Comparison of ENCODE assay signal across 10 mouse cellular contexts in genomic region chr1:182839332-182839929, GRCm38 (mm10).
DNase-seq lines count a peak whose midpoint lies in the region; ATAC-seq and TF ChIP-seq lines count a peak whose summit lies in the region.
"Had no signal": no experiment of that assay in that cellular context is flagged by ENCODE, and none has a peak within 500 bp of the region (broad histone marks: within the 10 kb centered on the region; RNA-seq: fewer than 3 reads in every experiment).

No protein-coding gene starts in this region.

- no peaks in the 10 kb centered on the region for H3K36me3 ChIP-seq in hindbrain, embryonic 13.5 days
- H3K36me3 ChIP-seq in hindbrain, embryonic 12.5 days = no peaks in the 10 kb centered on the region
- H3K36me3 ChIP-seq in stomach, embryonic 14.5 days (ENCODE audit: control insufficient read depth, insufficient read depth, low read length) = no peaks in the 10 kb centered on the region
- H3K36me3 ChIP-seq in stomach, postnatal 0 days (ENCODE audit: control insufficient read depth, insufficient read depth, low read length) = no peaks in the 10 kb centered on the region
- no peaks in the 10 kb centered on the region for H3K36me3 ChIP-seq in hindbrain, embryonic 14.5 days (replicated peaks; ENCODE audit: control insufficient read depth, insufficient read depth)

- 0 out of 2 replicates have a peak overlapping the region, but pooled peaks have one; percentile 3 for H3K9ac ChIP-seq in hindbrain, embryonic 13.5 days
- no peak overlapping the region for H3K9ac ChIP-seq in hindbrain, embryonic 12.5 days
- no peak overlapping the region for H3K9ac ChIP-seq in stomach, embryonic 14.5 days (replicated peaks; ENCODE audit: low read depth, low read length)
- no peak overlapping the region for H3K9ac ChIP-seq in stomach, postnatal 0 days (ENCODE audit: low read length)
- H3K9ac ChIP-seq in hindbrain, embryonic 14.5 days = no peak overlapping the region

- H3K27ac ChIP-seq in hindbrain, embryonic 13.5 days = peak overlapping the region; percentile 55; the same call in 1 of the 2 replicates
- H3K27ac ChIP-seq in hindbrain, embryonic 12.5 days = no peak overlapping the region
- no peak overlapping the region for H3K27ac ChIP-seq in stomach, embryonic 14.5 days (ENCODE audit: low read length)
- no peak overlapping the region for H3K27ac ChIP-seq in stomach, postnatal 0 days (replicated peaks)
- H3K27ac ChIP-seq in hindbrain, embryonic 14.5 days = peak overlapping the region; percentile 14; the same call in 1 of the 2 replicates

- intact Hi-C loops in left cerebral cortex, postnatal 36 days (cut with DNase I) = loop anchor here (5.0 kb wide), 1 partner anchor 47 kb away; no protein-coding TSS in a partner anchor

- TF ChIP-seq EP300 in stomach, postnatal 0 days (optimal IDR thresholded peaks at IDR 0.05) = no peak

- DNase-seq in stomach, postnatal 0 days (ENCODE audit: low spot score) = no peak
- DNase-seq in hindbrain, embryonic 14.5 days (ENCODE audit: low spot score) = no peak
- DNase-seq in urinary bladder, adult 18-20 months (ENCODE audit: low spot score in 2 of 2) = no peak
- no peak for DNase-seq in left cerebral cortex, postnatal 36 days (ENCODE audit: low spot score in 2 of 2)
- DNase-seq in right cerebral cortex, postnatal 4 days = no peak
- DNase-seq: cerebellum, adult 9-10 months; heart, adult 11 months had no signal

- H3K4me3 ChIP-seq in hindbrain, embryonic 13.5 days = no peak overlapping the region
- no peak overlapping the region for H3K4me3 ChIP-seq in hindbrain, embryonic 12.5 days
- no peak overlapping the region for H3K4me3 ChIP-seq in stomach, embryonic 14.5 days (ENCODE audit: low read depth, low read length)
- no peak overlapping the region for H3K4me3 ChIP-seq in stomach, postnatal 0 days (ENCODE audit: low read depth, low read length)
- H3K4me3 ChIP-seq in hindbrain, embryonic 14.5 days (replicated peaks; ENCODE audit: low read length) = no peak overlapping the region

- H3K27me3 ChIP-seq in hindbrain, embryonic 13.5 days = no peaks in the 10 kb centered on the region
- H3K27me3 ChIP-seq in hindbrain, embryonic 12.5 days = no peaks in the 10 kb centered on the region
- no peaks in the 10 kb centered on the region for H3K27me3 ChIP-seq in stomach, embryonic 14.5 days (ENCODE audit: control insufficient read depth, insufficient read depth, low read length)
- no peaks in the 10 kb centered on the region for H3K27me3 ChIP-seq in stomach, postnatal 0 days (ENCODE audit: control insufficient read depth, insufficient read depth, low read length)
- no peaks in the 10 kb centered on the region for H3K27me3 ChIP-seq in hindbrain, embryonic 14.5 days (ENCODE audit: control insufficient read depth, insufficient read depth, low read length)

- 78% methylated on average over 4 of the region's 4 CpGs for WGBS in hindbrain, embryonic 13.5 days
- WGBS in hindbrain, embryonic 12.5 days = 75% methylated on average over 4 of the region's 4 CpGs
- 69% methylated on average over 4 of the region's 4 CpGs for WGBS in stomach, embryonic 14.5 days
- 70% methylated on average over 4 of the region's 4 CpGs for WGBS in stomach, postnatal 0 days
- 78% methylated on average over 4 of the region's 4 CpGs for WGBS in hindbrain, embryonic 14.5 days

- H3K4me1 ChIP-seq in hindbrain, embryonic 13.5 days (replicated peaks) = peaks cover 39% of the 10 kb centered on the region
- peaks cover 12% of the 10 kb centered on the region for H3K4me1 ChIP-seq in hindbrain, embryonic 12.5 days
- H3K4me1 ChIP-seq in stomach, embryonic 14.5 days (ENCODE audit: control insufficient read depth, insufficient read depth, low read length) = no peaks in the 10 kb centered on the region
- no peaks in the 10 kb centered on the region for H3K4me1 ChIP-seq in stomach, postnatal 0 days (replicated peaks; ENCODE audit: control insufficient read depth, insufficient read depth)
- peaks cover 14% of the 10 kb centered on the region; the same call in 1 of the 2 replicates for H3K4me1 ChIP-seq in hindbrain, embryonic 14.5 days (replicated peaks; ENCODE audit: control insufficient read depth, insufficient read depth, low read length)

- no peaks in the 10 kb centered on the region for H3K9me3 ChIP-seq in hindbrain, embryonic 13.5 days
- H3K9me3 ChIP-seq in hindbrain, embryonic 12.5 days (replicated peaks) = no peaks in the 10 kb centered on the region
- H3K9me3 ChIP-seq in stomach, embryonic 14.5 days (ENCODE audit: control insufficient read depth, low read depth, low read length) = no peaks in the 10 kb centered on the region
- H3K9me3 ChIP-seq in stomach, postnatal 0 days (ENCODE audit: control insufficient read depth, low read length) = no peaks in the 10 kb centered on the region
- no peaks in the 10 kb centered on the region for H3K9me3 ChIP-seq in hindbrain, embryonic 14.5 days (ENCODE audit: control insufficient read depth, low read length)

- no peak for TF ChIP-seq CTCF in stomach, postnatal 0 days (IDR thresholded peaks at IDR 0.05; ENCODE audit: low read depth)

- no peak overlapping the region for H3K4me2 ChIP-seq in hindbrain, embryonic 13.5 days
- H3K4me2 ChIP-seq in hindbrain, embryonic 12.5 days (replicated peaks) = no peak overlapping the region
- no peak overlapping the region for H3K4me2 ChIP-seq in stomach, embryonic 14.5 days (replicated peaks; ENCODE audit: low read depth, low read length)
- H3K4me2 ChIP-seq in stomach, postnatal 0 days (replicated peaks; ENCODE audit: low read depth) = no peak overlapping the region
- no peak overlapping the region for H3K4me2 ChIP-seq in hindbrain, embryonic 14.5 days (replicated peaks)

- ATAC-seq in hindbrain, embryonic 13.5 days (ENCODE audit: low FRiP score) = no peak
- no peak for ATAC-seq in hindbrain, embryonic 12.5 days (ENCODE audit: low FRiP score)
- 0 out of 2 replicates have a peak, but pooled peaks have one; percentile 46 for ATAC-seq in stomach, embryonic 14.5 days (ENCODE audit: insufficient number of reproducible peaks, insufficient read depth, low FRiP score, low read depth)
- no peak for ATAC-seq in stomach, postnatal 0 days (ENCODE audit: low FRiP score, low TSS enrichment)
- ATAC-seq in hindbrain, embryonic 14.5 days (ENCODE audit: low FRiP score) = peak; percentile 8; the same call in 1 of the 2 replicates

Comparison
In these comparisons a context has a peak if more than half of its experiments do, and no peak if none do; other contexts are left out.
1. ATAC-seq: peak in stomach, embryonic 14.5 days (single experiment) and hindbrain, embryonic 14.5 days (single experiment); none in hindbrain, embryonic 13.5 days (single experiment), hindbrain, embryonic 12.5 days (single experiment) and stomach, postnatal 0 days (single experiment).
2. H3K27ac ChIP-seq: peak in hindbrain, embryonic 13.5 days (single experiment) and hindbrain, embryonic 14.5 days (single experiment); none in hindbrain, embryonic 12.5 days (single experiment), stomach, embryonic 14.5 days (single experiment) and stomach, postnatal 0 days (single experiment).